Mouse (Mus musculus) hindbrain, embryonic 12.5 days (tissue): ENCODE results near the gene Trpm1. TPM values are rescaled to one million over a fixed set of nuclear protein-coding genes. Genes with fewer than 3 reads are reported as not detected.

ENCODE experiments used
- ATAC-seq: fragments of 200-750 bp; cut with Nextera tagmentation; 2 replicates; pipeline ENCODE4 v1.8.0; 2017; ENCODE audit warnings: moderate TSS enrichment; ENCODE audit not compliant: low FRiP score
- H3K27ac ChIP-seq: fragments of 300-500 bp; sonication (generic); 2 replicates; pipeline ENCODE4 v1.5.1; 2016; ENCODE audit warnings: mild to moderate bottlenecking
- H3K27me3 ChIP-seq: fragments of 300-500 bp; sonication (generic); 2 replicates; pipeline ENCODE4 v1.6.1; 2016; ENCODE audit warnings: mild to moderate bottlenecking
- H3K36me3 ChIP-seq: fragments of 300-500 bp; sonication (generic); 2 replicates; pipeline ENCODE4 v1.6.1; 2016; ENCODE audit warnings: mild to moderate bottlenecking
- H3K4me1 ChIP-seq: fragments of 300-500 bp; sonication (generic); 2 replicates; pipeline ENCODE4 v1.6.1; 2016
- H3K4me2 ChIP-seq: fragments of 300-500 bp; sonication (generic); replicated peaks from 2 replicates; pipeline ENCODE4 v1.6.1; 2016; ENCODE audit warnings: mild to moderate bottlenecking
- H3K4me3 ChIP-seq: fragments of 300-500 bp; sonication (generic); 2 replicates; pipeline ENCODE4 v1.5.1; 2016; ENCODE audit warnings: mild to moderate bottlenecking
- H3K9ac ChIP-seq: fragments of 300-500 bp; sonication (generic); 2 replicates; pipeline ENCODE4 v1.6.1; 2016; ENCODE audit warnings: mild to moderate bottlenecking, moderate library complexity
- H3K9me3 ChIP-seq: fragments of 300-500 bp; sonication (generic); replicated peaks from 2 replicates; pipeline ENCODE4 v1.6.1; 2016; ENCODE audit warnings: mild to moderate bottlenecking
- WGBS: fragments of 180-500 bp; shearing (Covaris S2); methylation state at CpG from one replicate; pipeline ENCODE4 v1.1.7; 2016; 5-methylcytosine and 5-hydroxymethylcytosine counted together
- polyA plus RNA-seq: library from polyadenylated mRNA; unstranded; fragments of >200 nt; fragmentation: Nextera tagmentation; extraction: Ambion mirVana; gene quantifications from 2 replicates; pipeline ENCODE4 v1.2.1, GENCODE M21; 2016

Trpm1 gene
- polyA plus RNA-seq, 1 experiment from 2014 or later, result 0.43 TPM

- Histone ChIP-seq H3K9ac (no peak overlapping the region), H3K27me3 (no peaks in the 10 kb centered on the region), H3K4me2 (no peak overlapping the region), H3K36me3 (no peaks in the 10 kb centered on the region), H3K9me3 (no peaks in the 10 kb centered on the region), H3K27ac (no peak overlapping the region), H3K4me3 (no peak overlapping the region), H3K4me1 (peaks cover 30% of the 10 kb centered on the region)
- no peak for ATAC-seq
- WGBS, result 67% methylated on average over 7 of the region's 7 CpGs
Measured at GRCm38 (mm10) chr7:64156918-64157690, 3.5 kb downstream of the Trpm1 start.

- Histone ChIP-seq H3K27ac (no peak overlapping the region), H3K4me1 (peaks cover 39% of the 10 kb centered on the region), H3K9ac (no peak overlapping the region), H3K4me3 (no peak overlapping the region), H3K9me3 (no peaks in the 10 kb centered on the region), H3K27me3 (no peaks in the 10 kb centered on the region), H3K4me2 (no peak overlapping the region), H3K36me3 (no peaks in the 10 kb centered on the region)
- 68% methylated on average over 12 of the region's 12 CpGs for WGBS
- ATAC-seq, result peak; percentile 44; the same call in 1 of the 2 replicates
Measured at GRCm38 (mm10) chr7:64158281-64159055, 4.8 kb downstream of the Trpm1 start.

- no peaks in the 10 kb centered on the region for H3K27me3 ChIP-seq
- H3K36me3 ChIP-seq, result no peaks in the 10 kb centered on the region
- 0 out of 2 replicates have a peak overlapping the region, but pooled peaks have one; percentile 30 for H3K27ac ChIP-seq
- no peak for ATAC-seq
- H3K9me3 ChIP-seq, result no peaks in the 10 kb centered on the region
- 50% methylated on average over 5 of the region's 5 CpGs for WGBS
- H3K4me3 ChIP-seq, result no peak overlapping the region
- H3K9ac ChIP-seq, result no peak overlapping the region
- H3K4me2 ChIP-seq, result no peak overlapping the region
- H3K4me1 ChIP-seq, result peaks cover 39% of the 10 kb centered on the region
Measured at GRCm38 (mm10) chr7:64159056-64159542, 5.5 kb downstream of the Trpm1 start.

GRCm38 (mm10) chr7:64159612-64160591, 6.3 kb downstream of the Trpm1 start:
- WGBS, result 54% methylated on average over 7 of the region's 7 CpGs
- H3K36me3 ChIP-seq, result no peaks in the 10 kb centered on the region
- 0 out of 2 replicates have a peak overlapping the region, but pooled peaks have one; percentile 30 for H3K27ac ChIP-seq
- no peak overlapping the region for H3K4me3 ChIP-seq
- H3K4me1 ChIP-seq, result peaks cover 39% of the 10 kb centered on the region
- H3K9me3 ChIP-seq, result no peaks in the 10 kb centered on the region
- H3K27me3 ChIP-seq, result no peaks in the 10 kb centered on the region
- H3K4me2 ChIP-seq, result no peak overlapping the region
- ATAC-seq, result peak; percentile 16; the same call in 1 of the 2 replicates
- no peak overlapping the region for H3K9ac ChIP-seq

- H3K9me3 ChIP-seq, result no peaks in the 10 kb centered on the region
- WGBS, result 64% methylated on average over 10 of the region's 10 CpGs
- no peaks in the 10 kb centered on the region for H3K36me3 ChIP-seq
- H3K4me2 ChIP-seq, result no peak overlapping the region
- no peak for ATAC-seq
- no peak overlapping the region for H3K27ac ChIP-seq
- no peaks in the 10 kb centered on the region for H3K27me3 ChIP-seq
- peaks cover 32% of the 10 kb centered on the region for H3K4me1 ChIP-seq
- H3K9ac ChIP-seq, result no peak overlapping the region
- no peak overlapping the region for H3K4me3 ChIP-seq
Measured at GRCm38 (mm10) chr7:64160737-64161470, 7.3 kb downstream of the Trpm1 start.

GRCm38 (mm10) chr7:64161990-64162389, 8.4 kb downstream of the Trpm1 start:
- H3K27me3 ChIP-seq, result no peaks in the 10 kb centered on the region
- H3K4me3 ChIP-seq, result no peak overlapping the region
- ATAC-seq, result no peak
- H3K4me1 ChIP-seq, result peaks cover 30% of the 10 kb centered on the region
- no peaks in the 10 kb centered on the region for H3K9me3 ChIP-seq
- no peaks in the 10 kb centered on the region for H3K36me3 ChIP-seq
- H3K4me2 ChIP-seq, result no peak overlapping the region
- H3K9ac ChIP-seq, result no peak overlapping the region
- no peak overlapping the region for H3K27ac ChIP-seq
- WGBS, result 63% methylated on average over 7 of the region's 7 CpGs

- Histone ChIP-seq H3K9me3 (no peaks in the 10 kb centered on the region), H3K27ac (no peak overlapping the region), H3K4me3 (no peak overlapping the region), H3K4me1 (peaks cover 30% of the 10 kb centered on the region), H3K27me3 (no peaks in the 10 kb centered on the region), H3K9ac (no peak overlapping the region), H3K36me3 (no peaks in the 10 kb centered on the region), H3K4me2 (no peak overlapping the region)
- ATAC-seq, result no peak
- WGBS, result 83% methylated on average over 3 of the region's 3 CpGs
Measured at GRCm38 (mm10) chr7:64163086-64163485, 9.5 kb downstream of the Trpm1 start.

GRCm38 (mm10) chr7:64163890-64164289, 10.3 kb downstream of the Trpm1 start:
- ATAC-seq, result no peak

GRCm38 (mm10) chr7:64164997-64165396, 11.4 kb downstream of the Trpm1 start:
- Histone ChIP-seq H3K4me1 (peaks cover 17% of the 10 kb centered on the region), H3K9me3 (no peaks in the 10 kb centered on the region), H3K27me3 (no peaks in the 10 kb centered on the region), H3K4me3 (no peak overlapping the region), H3K36me3 (no peaks in the 10 kb centered on the region), H3K27ac (no peak overlapping the region), H3K4me2 (no peak overlapping the region), H3K9ac (no peak overlapping the region)
- 64% methylated on average over 3 of the region's 3 CpGs for WGBS
- no peak for ATAC-seq

More at GRCm38 (mm10) chr7:64163890-64164289, 10.3 kb downstream of the Trpm1 start:
- Histone ChIP-seq H3K4me3 (no peak overlapping the region), H3K4me1 (peaks cover 26% of the 10 kb centered on the region), H3K4me2 (no peak overlapping the region), H3K9ac (no peak overlapping the region), H3K27me3 (no peaks in the 10 kb centered on the region), H3K36me3 (no peaks in the 10 kb centered on the region), H3K27ac (no peak overlapping the region), H3K9me3 (no peaks in the 10 kb centered on the region)
- 95% methylated on average over 1 of the region's 1 CpGs for WGBS

- Histone ChIP-seq H3K4me2 (no peak overlapping the region), H3K36me3 (no peaks in the 10 kb centered on the region), H3K4me3 (no peak overlapping the region), H3K9me3 (no peaks in the 10 kb centered on the region), H3K4me1 (peaks cover 14% of the 10 kb centered on the region), H3K27me3 (no peaks in the 10 kb centered on the region), H3K27ac (no peak overlapping the region), H3K9ac (no peak overlapping the region)
- WGBS, result 79% methylated on average over 3 of the region's 3 CpGs
- no peak for ATAC-seq
Measured at GRCm38 (mm10) chr7:64166025-64166424, 12.4 kb downstream of the Trpm1 start.

GRCm38 (mm10) chr7:64166724-64167123, 13.1 kb downstream of the Trpm1 start:
- no peaks in the 10 kb centered on the region for H3K9me3 ChIP-seq
- H3K4me3 ChIP-seq, result no peak overlapping the region
- H3K36me3 ChIP-seq, result no peaks in the 10 kb centered on the region
- no peak overlapping the region for H3K9ac ChIP-seq
- no peak overlapping the region for H3K4me2 ChIP-seq
- no peaks in the 10 kb centered on the region for H3K27me3 ChIP-seq
- peaks cover 13% of the 10 kb centered on the region for H3K4me1 ChIP-seq
- no peak overlapping the region for H3K27ac ChIP-seq
- no peak for ATAC-seq
